Mouse (Mus musculus): ENCODE data around the gene Tbxa2r. TPM values are rescaled to one million over a fixed set of nuclear protein-coding genes. Genes with fewer than 3 reads are reported as not detected.

The Tbxa2r gene
- total and polyA plus RNA-seq, 2 experiments from 2014 or later, result 2.6 to 4.3 TPM

- TF ChIP-seq CTCF (IDR thresholded peaks at IDR 0.05; ENCODE audit: low read depth), result no peak
- Histone ChIP-seq H3K9me3 (ENCODE audit: low read length) (no peaks in the 10 kb centered on the region), H3K4me3 (ENCODE audit: low read length) (no peak overlapping the region), H3K9ac (replicated peaks; ENCODE audit: low read length) (no peak overlapping the region), H3K4me1 (ENCODE audit: insufficient read depth, low read length) (peaks cover 15% of the 10 kb centered on the region), H3K27me3 (ENCODE audit: insufficient read depth, low read length) (no peaks in the 10 kb centered on the region), H3K4me2 (ENCODE audit: low read depth, low read length) (no peak overlapping the region), H3K27ac (no peak overlapping the region), H3K36me3 (ENCODE audit: insufficient read depth, low read length) (peaks cover 14% of the 10 kb centered on the region)
- no peak for DNase-seq (ENCODE audit: low spot score)
- WGBS, result 86% methylated on average over 5 of the region's 5 CpGs
- ATAC-seq, result no peak
Measured at GRCm38 (mm10) chr10:81382039-81382438, 53.5 kb downstream of the Tbxa2r start.

- TF ChIP-seq CTCF (IDR thresholded peaks at IDR 0.05; ENCODE audit: low read depth), result no peak
- ATAC-seq, result peak; percentile 96
- H3K4me2 ChIP-seq (ENCODE audit: low read depth, low read length), result peak within 1 kb of the TSS; percentile 97
- H3K27me3 ChIP-seq (ENCODE audit: insufficient read depth, low read length), result no peaks in the 10 kb centered on the region
- H3K9ac ChIP-seq (replicated peaks; ENCODE audit: low read length), result peak within 1 kb of the TSS; percentile 87
- H3K4me1 ChIP-seq (ENCODE audit: insufficient read depth, low read length), result peaks cover 10% of the 10 kb centered on the region; the same call in 1 of the 2 replicates
- 4% methylated on average over 50 of the region's 54 CpGs for WGBS
- H3K4me3 ChIP-seq (ENCODE audit: low read length), result peak within 1 kb of the TSS; percentile 93
- peak; percentile 100 for DNase-seq (ENCODE audit: low spot score)
- H3K36me3 ChIP-seq (ENCODE audit: insufficient read depth, low read length), result peaks cover 33% of the 10 kb centered on the region
- no peaks in the 10 kb centered on the region for H3K9me3 ChIP-seq (ENCODE audit: low read length)
- peak within 1 kb of the TSS; percentile 94 for H3K27ac ChIP-seq
Measured at GRCm38 (mm10) chr10:81383802-81384604, 55.5 kb downstream of the Tbxa2r start, which contains the start of the genes Dohh and Gm48551. Gene Dohh (plus strand): TSS chr10:81384428. Gene Gm48551 (plus strand): TSS chr10:81384466.

GRCm38 (mm10) chr10:81384605-81384982 lies 56.1 kb downstream of the Tbxa2r start:
- Histone ChIP-seq H3K4me2 (ENCODE audit: low read depth, low read length) (peak overlapping the region; percentile 97), H3K4me1 (ENCODE audit: insufficient read depth, low read length) (peaks cover 10% of the 10 kb centered on the region; the same call in 1 of the 2 replicates), H3K36me3 (ENCODE audit: insufficient read depth, low read length) (peaks cover 33% of the 10 kb centered on the region), H3K9ac (replicated peaks; ENCODE audit: low read length) (peak overlapping the region; percentile 87), H3K27ac (peak overlapping the region; percentile 94), H3K9me3 (ENCODE audit: low read length) (no peaks in the 10 kb centered on the region), H3K27me3 (ENCODE audit: insufficient read depth, low read length) (no peaks in the 10 kb centered on the region), H3K4me3 (ENCODE audit: low read length) (peak overlapping the region; percentile 93)
- TF ChIP-seq CTCF (IDR thresholded peaks at IDR 0.05; ENCODE audit: low read depth), result no peak
- WGBS, result 1% methylated on average over 19 of the region's 19 CpGs
- ATAC-seq (peak; percentile 54), DNase-seq (ENCODE audit: low spot score) (no peak)

Other genes starting within 250 kb of the Tbxa2r start
Only the 30 nearest of the 33 such genes appear.
- gene Map2k2, start 222.8 kb upstream of the Tbxa2r start, total RNA-seq (2014; rRNA removed), result 297 and 309 TPM in 2 replicates
- gene Map2k2, start 222.8 kb upstream of the Tbxa2r start, polyA plus RNA-seq (2015; fragmentation: Nextera tagmentation; extraction: Ambion mirVana), result 196 and 204 TPM in 2 replicates
- gene Zbtb7a, start 193.5 kb upstream of the Tbxa2r start, total RNA-seq (2014; rRNA removed), result 37.3 and 38.4 TPM in 2 replicates
- 22.0 and 22.3 TPM in 2 replicates for gene Zbtb7a, start 193.5 kb upstream of the Tbxa2r start, polyA plus RNA-seq (2015; fragmentation: Nextera tagmentation; extraction: Ambion mirVana)
- gene Pias4, start 160.8 kb upstream of the Tbxa2r start, total RNA-seq (2014; rRNA removed), result 33.9 and 46.4 TPM in 2 replicates
- 32.0 and 33.7 TPM in 2 replicates for gene Pias4, start 160.8 kb upstream of the Tbxa2r start, polyA plus RNA-seq (2015; fragmentation: Nextera tagmentation; extraction: Ambion mirVana)
- 2,095 and 2,196 TPM in 2 replicates for gene Eef2, start 152.1 kb upstream of the Tbxa2r start, total RNA-seq (2014; rRNA removed)
- 422 and 434 TPM in 2 replicates for gene Eef2, start 152.1 kb upstream of the Tbxa2r start, polyA plus RNA-seq (2015; fragmentation: Nextera tagmentation; extraction: Ambion mirVana)
- 69.7 and 80.9 TPM in 2 replicates for gene Dapk3, start 145.7 kb upstream of the Tbxa2r start, total RNA-seq (2014; rRNA removed)
- 52.3 and 56.1 TPM in 2 replicates for gene Dapk3, start 145.7 kb upstream of the Tbxa2r start, polyA plus RNA-seq (2015; fragmentation: Nextera tagmentation; extraction: Ambion mirVana)
- not detected in 2 replicates for gene 4930442H23Rik, start 144.9 kb upstream of the Tbxa2r start, total RNA-seq (2014; rRNA removed)
- 0.26 TPM in 1 of 2 replicates, not detected in the other for gene 4930442H23Rik, start 144.9 kb upstream of the Tbxa2r start, polyA plus RNA-seq (2015; fragmentation: Nextera tagmentation; extraction: Ambion mirVana)
- 0.31 and 0.58 TPM in 2 replicates for gene Nmrk2, start 126.7 kb upstream of the Tbxa2r start, total RNA-seq (2014; rRNA removed)
- 0.15 and 0.25 TPM in 2 replicates for gene Nmrk2, start 126.7 kb upstream of the Tbxa2r start, polyA plus RNA-seq (2015; fragmentation: Nextera tagmentation; extraction: Ambion mirVana)
- gene Atcay, start 97.9 kb upstream of the Tbxa2r start, total RNA-seq (2014; rRNA removed), result 169 and 197 TPM in 2 replicates
- 66.7 and 70.2 TPM in 2 replicates for gene Atcay, start 97.9 kb upstream of the Tbxa2r start, polyA plus RNA-seq (2015; fragmentation: Nextera tagmentation; extraction: Ambion mirVana)
- gene Zfr2, start 95.6 kb upstream of the Tbxa2r start, total RNA-seq (2014; rRNA removed), result 64.1 and 89.3 TPM in 2 replicates
- 21.7 and 21.9 TPM in 2 replicates for gene Zfr2, start 95.6 kb upstream of the Tbxa2r start, polyA plus RNA-seq (2015; fragmentation: Nextera tagmentation; extraction: Ambion mirVana)
- 86.9 and 121 TPM in 2 replicates for gene Matk, start 75.8 kb upstream of the Tbxa2r start, total RNA-seq (2014; rRNA removed)
- 82.3 and 82.7 TPM in 2 replicates for gene Matk, start 75.8 kb upstream of the Tbxa2r start, polyA plus RNA-seq (2015; fragmentation: Nextera tagmentation; extraction: Ambion mirVana)
- gene Mrpl54, start 61.8 kb upstream of the Tbxa2r start, total RNA-seq (2014; rRNA removed), result 106 and 113 TPM in 2 replicates
- gene Mrpl54, start 61.8 kb upstream of the Tbxa2r start, polyA plus RNA-seq (2015; fragmentation: Nextera tagmentation; extraction: Ambion mirVana), result 159 and 170 TPM in 2 replicates
- gene Apba3, start 61.8 kb upstream of the Tbxa2r start, total RNA-seq (2014; rRNA removed), result 61.0 and 63.6 TPM in 2 replicates
- gene Apba3, start 61.8 kb upstream of the Tbxa2r start, polyA plus RNA-seq (2015; fragmentation: Nextera tagmentation; extraction: Ambion mirVana), result 24.0 and 27.6 TPM in 2 replicates
- gene Tjp3, start 37.1 kb upstream of the Tbxa2r start, total RNA-seq (2014; rRNA removed), result 2.9 and 6.0 TPM in 2 replicates
- gene Tjp3, start 37.1 kb upstream of the Tbxa2r start, polyA plus RNA-seq (2015; fragmentation: Nextera tagmentation; extraction: Ambion mirVana), result 3.9 and 5.2 TPM in 2 replicates
- gene Pip5k1c, start 35.8 kb upstream of the Tbxa2r start, total RNA-seq (2014; rRNA removed), result 223 and 242 TPM in 2 replicates
- 97.4 and 108 TPM in 2 replicates for gene Pip5k1c, start 35.8 kb upstream of the Tbxa2r start, polyA plus RNA-seq (2015; fragmentation: Nextera tagmentation; extraction: Ambion mirVana)
- 24.3 and 46.2 TPM in 2 replicates for gene Cactin, start 7.6 kb upstream of the Tbxa2r start, total RNA-seq (2014; rRNA removed)
- 19.6 and 20.2 TPM in 2 replicates for gene Cactin, start 7.6 kb upstream of the Tbxa2r start, polyA plus RNA-seq (2015; fragmentation: Nextera tagmentation; extraction: Ambion mirVana)
- 0.16 TPM in 1 of 2 replicates, not detected in the other for gene Gipc3, start 14.5 kb downstream of the Tbxa2r start, total RNA-seq (2014; rRNA removed)
- gene Gipc3, start 14.5 kb downstream of the Tbxa2r start, polyA plus RNA-seq (2015; fragmentation: Nextera tagmentation; extraction: Ambion mirVana), result not detected in 2 replicates
- 20.8 and 28.5 TPM in 2 replicates for gene Hmg20b, start 21.7 kb downstream of the Tbxa2r start, total RNA-seq (2014; rRNA removed)
- gene Hmg20b, start 21.7 kb downstream of the Tbxa2r start, polyA plus RNA-seq (2015; fragmentation: Nextera tagmentation; extraction: Ambion mirVana), result 36.8 and 41.1 TPM in 2 replicates
- 34.4 and 38.1 TPM in 2 replicates for gene Mfsd12, start 28.8 kb downstream of the Tbxa2r start, total RNA-seq (2014; rRNA removed)
- gene Mfsd12, start 28.8 kb downstream of the Tbxa2r start, polyA plus RNA-seq (2015; fragmentation: Nextera tagmentation; extraction: Ambion mirVana), result 13.6 TPM in 2 replicates
- gene 4930404N11Rik, start 37.1 kb downstream of the Tbxa2r start, total RNA-seq (2014; rRNA removed), result not detected in 2 replicates
- 0.25 and 0.99 TPM in 2 replicates for gene 4930404N11Rik, start 37.1 kb downstream of the Tbxa2r start, polyA plus RNA-seq (2015; fragmentation: Nextera tagmentation; extraction: Ambion mirVana)
- gene Fzr1, start 49.8 kb downstream of the Tbxa2r start, total RNA-seq (2014; rRNA removed), result 106 and 118 TPM in 2 replicates
- gene Fzr1, start 49.8 kb downstream of the Tbxa2r start, polyA plus RNA-seq (2015; fragmentation: Nextera tagmentation; extraction: Ambion mirVana), result 131 and 134 TPM in 2 replicates
- gene Dohh, start 55.7 kb downstream of the Tbxa2r start, total RNA-seq (2014; rRNA removed), result 146 TPM in 2 replicates
- 111 and 114 TPM in 2 replicates for gene Dohh, start 55.7 kb downstream of the Tbxa2r start, polyA plus RNA-seq (2015; fragmentation: Nextera tagmentation; extraction: Ambion mirVana)
- gene Gm48551, start 55.7 kb downstream of the Tbxa2r start, total RNA-seq (2014; rRNA removed), result 2.1 and 3.3 TPM in 2 replicates
- 5.3 and 7.0 TPM in 2 replicates for gene Gm48551, start 55.7 kb downstream of the Tbxa2r start, polyA plus RNA-seq (2015; fragmentation: Nextera tagmentation; extraction: Ambion mirVana)
- gene Gm48552, start 60.3 kb downstream of the Tbxa2r start, total RNA-seq (2014; rRNA removed), result 7.5 TPM in 2 replicates
- gene Gm48552, start 60.3 kb downstream of the Tbxa2r start, polyA plus RNA-seq (2015; fragmentation: Nextera tagmentation; extraction: Ambion mirVana), result 2.7 and 4.0 TPM in 2 replicates
- gene Smim24, start 64.3 kb downstream of the Tbxa2r start, total RNA-seq (2014; rRNA removed), result 2.9 and 3.7 TPM in 2 replicates
- gene Smim24, start 64.3 kb downstream of the Tbxa2r start, polyA plus RNA-seq (2015; fragmentation: Nextera tagmentation; extraction: Ambion mirVana), result 1.4 and 1.7 TPM in 2 replicates
- gene Nfic, start 126.9 kb downstream of the Tbxa2r start, total RNA-seq (2014; rRNA removed), result 17.2 and 26.5 TPM in 2 replicates
- 33.8 and 34.6 TPM in 2 replicates for gene Nfic, start 126.9 kb downstream of the Tbxa2r start, polyA plus RNA-seq (2015; fragmentation: Nextera tagmentation; extraction: Ambion mirVana)
- gene Celf5, start 154.0 kb downstream of the Tbxa2r start, total RNA-seq (2014; rRNA removed), result 93.9 and 128 TPM in 2 replicates
- 40.1 and 43.2 TPM in 2 replicates for gene Celf5, start 154.0 kb downstream of the Tbxa2r start, polyA plus RNA-seq (2015; fragmentation: Nextera tagmentation; extraction: Ambion mirVana)
- 124 and 170 TPM in 2 replicates for gene Ncln, start 167.7 kb downstream of the Tbxa2r start, total RNA-seq (2014; rRNA removed)
- 66.3 and 66.5 TPM in 2 replicates for gene Ncln, start 167.7 kb downstream of the Tbxa2r start, polyA plus RNA-seq (2015; fragmentation: Nextera tagmentation; extraction: Ambion mirVana)
- 0.40 and 1.3 TPM in 2 replicates for gene S1pr4, start 171.4 kb downstream of the Tbxa2r start, total RNA-seq (2014; rRNA removed)
- gene S1pr4, start 171.4 kb downstream of the Tbxa2r start, polyA plus RNA-seq (2015; fragmentation: Nextera tagmentation; extraction: Ambion mirVana), result 0.38 and 0.40 TPM in 2 replicates
- gene Gna15, start 195.5 kb downstream of the Tbxa2r start, total RNA-seq (2014; rRNA removed), result 2.5 and 9.8 TPM in 2 replicates
- 1.2 and 1.9 TPM in 2 replicates for gene Gna15, start 195.5 kb downstream of the Tbxa2r start, polyA plus RNA-seq (2015; fragmentation: Nextera tagmentation; extraction: Ambion mirVana)
- gene Gna11, start 216.5 kb downstream of the Tbxa2r start, total RNA-seq (2014; rRNA removed), result 121 and 139 TPM in 2 replicates
- gene Gna11, start 216.5 kb downstream of the Tbxa2r start, polyA plus RNA-seq (2015; fragmentation: Nextera tagmentation; extraction: Ambion mirVana), result 95.6 and 105 TPM in 2 replicates